Mouse (Mus musculus) heart, embryonic 14.5 days (tissue): ENCODE data around the gene Zfp296. TPM values are rescaled to one million over a fixed set of nuclear protein-coding genes. Genes with fewer than 3 reads are reported as not detected.

Source experiments
- ATAC-seq: fragments of 200-750 bp; cut with Nextera tagmentation; 2 replicates; pipeline ENCODE4 v1.8.0; 2017; ENCODE audit warnings: low read depth, moderate TSS enrichment; ENCODE audit not compliant: insufficient number of reproducible peaks, insufficient read depth, low FRiP score
- H3K27ac ChIP-seq, 2 experiments: fragments of 200-500 bp in 1 of 2; fragments of 300-500 bp in 1 of 2; sonication (generic) in 1 of 2; replicated peaks in 1 of 2; 2 replicates each; pipeline ENCODE4 v1.5.1; 2012 to 2014; ENCODE audit warnings: low read depth in 2 of 2, low read length in 2 of 2, control low read depth in 1 of 2, mild to moderate bottlenecking in 1 of 2, mixed read lengths in 1 of 2; ENCODE audit not compliant: control insufficient read depth in 1 of 2, insufficient read depth in 1 of 2
- H3K27me3 ChIP-seq: fragments of 300-500 bp; sonication (generic); 2 replicates; pipeline ENCODE4 v1.6.1; 2014; ENCODE audit warnings: mild to moderate bottlenecking, low read length, control low read depth; ENCODE audit not compliant: control insufficient read depth, insufficient read depth
- H3K36me3 ChIP-seq: fragments of 300-500 bp; sonication (generic); 2 replicates; pipeline ENCODE4 v1.6.1; 2014; ENCODE audit warnings: mild to moderate bottlenecking, control low read depth, low read length, mixed read lengths; ENCODE audit not compliant: control insufficient read depth, insufficient read depth
- H3K4me1 ChIP-seq, 2 experiments: fragments of 200-500 bp in 1 of 2; fragments of 300-500 bp in 1 of 2; sonication (generic) in 1 of 2; 2 replicates each; pipeline ENCODE4 v1.6.1; 2012 to 2014; ENCODE audit warnings: low read length in 2 of 2, control low read depth in 1 of 2, mixed read lengths in 1 of 2; ENCODE audit not compliant: control insufficient read depth in 2 of 2, insufficient read depth in 2 of 2
- H3K4me2 ChIP-seq: fragments of 300-500 bp; sonication (generic); 2 replicates; pipeline ENCODE4 v1.6.1; 2014; ENCODE audit warnings: mild to moderate bottlenecking, low read length
- H3K4me3 ChIP-seq, 2 experiments: fragments of 200-500 bp in 1 of 2; fragments of 300-500 bp in 1 of 2; sonication (generic) in 1 of 2; 2 replicates each; pipeline ENCODE4 v1.5.1; 2012 to 2014; ENCODE audit warnings: low read length in 2 of 2, mild to moderate bottlenecking in 2 of 2, control low read depth in 1 of 2, low read depth in 1 of 2, moderate library complexity in 1 of 2; ENCODE audit not compliant: control insufficient read depth in 1 of 2, insufficient read depth in 1 of 2
- H3K9ac ChIP-seq: fragments of 300-500 bp; sonication (generic); 2 replicates; pipeline ENCODE4 v1.6.1; 2014; ENCODE audit warnings: mild to moderate bottlenecking, low read length
- H3K9me3 ChIP-seq: fragments of 300-500 bp; sonication (generic); 2 replicates; pipeline ENCODE4 v1.6.1; 2016; ENCODE audit warnings: low read length, control low read depth; ENCODE audit not compliant: control insufficient read depth
- WGBS: fragments of 180-500 bp; shearing (Covaris S2); extraction: QIAGEN DNeasy Blood & Tissue Kit; methylation state at CpG from one replicate; pipeline ENCODE4 v1.1.7; 2014; 5-methylcytosine and 5-hydroxymethylcytosine counted together
- polyA plus RNA-seq: library from polyadenylated mRNA; unstranded; fragments of >200 nt; fragmentation: Nextera tagmentation; extraction: Ambion mirVana; gene quantifications from 2 replicates; pipeline ENCODE4 v1.2.1, GENCODE M21; 2014

The Zfp296 gene
- 0.13 and 0.38 TPM in 2 replicates for polyA plus RNA-seq

- H3K4me1 ChIP-seq: peaks cover 15 to 16% of the 10 kb centered on the region in 2 experiments; a peak in 3 of 4 replicates
- no peak within 1 kb of the TSS for H3K27ac ChIP-seq
- peaks cover 26% of the 10 kb centered on the region for H3K36me3 ChIP-seq
- WGBS: under 1% methylated on average over 56 of the region's 56 CpGs
- no peaks in the 10 kb centered on the region for H3K9me3 ChIP-seq
- ATAC-seq: no peak
- H3K27me3 ChIP-seq: peaks cover 30% of the 10 kb centered on the region
- H3K4me2 ChIP-seq: peak within 1 kb of the TSS; percentile 83
- H3K9ac ChIP-seq: peak within 1 kb of the TSS; percentile 54
- peak within 1 kb of the TSS; percentile 37 to 40 for H3K4me3 ChIP-seq
Measured at GRCm38 (mm10) chr7:19577141-19577852, at the start of gene Zfp296, which contains the start of gene Gemin7. Gene Zfp296 (plus strand): TSS chr7:19577287. Gene Gemin7 (minus strand): TSS chr7:19577595.

- Histone ChIP-seq H3K36me3 (peaks cover 76% of the 10 kb centered on the region), H3K9ac (no peak overlapping the region)
Measured at GRCm38 (mm10) chr7:19531077-19531476, 46.0 kb upstream of the Zfp296 start.

GRCm38 (mm10) chr7:19532240-19532639 is 44.8 kb upstream of the Zfp296 start:
- 92% methylated on average over 14 of the region's 14 CpGs for WGBS

More at GRCm38 (mm10) chr7:19531077-19531476, 46.0 kb upstream of the Zfp296 start:
- Histone ChIP-seq H3K4me1 (0 out of 4 replicates have a peak, but pooled peaks cover 0 to under 1% of the 10 kb centered on the region in 2 experiments), H3K9me3 (no peaks in the 10 kb centered on the region), H3K4me2 (no peak overlapping the region), H3K27me3 (no peaks in the 10 kb centered on the region), H3K27ac (no peak overlapping the region), H3K4me3 (no peak overlapping the region)
- 74% methylated on average over 10 of the region's 10 CpGs for WGBS
- no peak for ATAC-seq

GRCm38 (mm10) chr7:19534676-19535075 is 42.4 kb upstream of the Zfp296 start:
- ATAC-seq: no peak
- no peak overlapping the region for H3K27ac ChIP-seq
- WGBS: 87% methylated on average over 10 of the region's 10 CpGs
- no peak overlapping the region for H3K9ac ChIP-seq
- no peaks in the 10 kb centered on the region for H3K9me3 ChIP-seq
- peaks cover 62% of the 10 kb centered on the region for H3K36me3 ChIP-seq
- peaks cover 3 to 19% of the 10 kb centered on the region in 2 experiments; a peak in 3 of 4 replicates for H3K4me1 ChIP-seq
- H3K4me3 ChIP-seq: no peak overlapping the region
- H3K27me3 ChIP-seq: no peaks in the 10 kb centered on the region
- no peak overlapping the region for H3K4me2 ChIP-seq

More at GRCm38 (mm10) chr7:19532240-19532639, 44.8 kb upstream of the Zfp296 start:
- Histone ChIP-seq H3K4me2 (no peak overlapping the region), H3K4me1 (peaks cover 2 to 12% of the 10 kb centered on the region in 2 experiments; a peak in 2 of 4 replicates), H3K27ac (no peak overlapping the region), H3K9me3 (no peaks in the 10 kb centered on the region), H3K27me3 (no peaks in the 10 kb centered on the region), H3K9ac (no peak overlapping the region), H3K36me3 (peaks cover 76% of the 10 kb centered on the region), H3K4me3 (no peak overlapping the region)
- no peak for ATAC-seq

GRCm38 (mm10) chr7:19540771-19541566 is 36.1 kb upstream of the Zfp296 start:
- Histone ChIP-seq H3K4me1 (peaks cover 15 to 51% of the 10 kb centered on the region in 2 experiments), H3K36me3 (no peaks in the 10 kb centered on the region), H3K4me3 (no peak overlapping the region), H3K9me3 (no peaks in the 10 kb centered on the region), H3K27me3 (no peaks in the 10 kb centered on the region), H3K27ac (no peak overlapping the region), H3K4me2 (no peak overlapping the region), H3K9ac (no peak overlapping the region)
- ATAC-seq: no peak
- WGBS: 88% methylated on average over 2 of the region's 2 CpGs

- H3K4me1 ChIP-seq: peaks cover 15 to 52% of the 10 kb centered on the region in 2 experiments
- WGBS: 82% methylated on average over 7 of the region's 7 CpGs
- H3K27me3 ChIP-seq: no peaks in the 10 kb centered on the region
- no peaks in the 10 kb centered on the region for H3K9me3 ChIP-seq
- ATAC-seq: no peak
- 0 out of 2 replicates have a peak overlapping the region, but pooled peaks have one; percentile 10 for H3K9ac ChIP-seq
- H3K4me2 ChIP-seq: no peak overlapping the region
- H3K4me3 ChIP-seq: no peak overlapping the region
- no peaks in the 10 kb centered on the region for H3K36me3 ChIP-seq
- H3K27ac ChIP-seq: no peak overlapping the region
Measured at GRCm38 (mm10) chr7:19541681-19542154, 35.4 kb upstream of the Zfp296 start.

- no peaks in the 10 kb centered on the region for H3K27me3 ChIP-seq
- H3K4me3 ChIP-seq: no peak overlapping the region
- H3K9me3 ChIP-seq: no peaks in the 10 kb centered on the region
- WGBS: 57% methylated on average over 8 of the region's 8 CpGs
- H3K9ac ChIP-seq: 0 out of 2 replicates have a peak overlapping the region, but pooled peaks have one; percentile 10
- H3K4me1 ChIP-seq: peaks cover 14 to 51% of the 10 kb centered on the region in 2 experiments
- H3K36me3 ChIP-seq: no peaks in the 10 kb centered on the region
- H3K4me2 ChIP-seq: no peak overlapping the region
- peak overlapping the region in 1 of 2 experiments; percentile 42; a peak in 1 of 4 replicates for H3K27ac ChIP-seq
- peak; percentile 62 for ATAC-seq
Measured at GRCm38 (mm10) chr7:19542155-19542691, 34.9 kb upstream of the Zfp296 start.
